Mouse (Mus musculus): ENCODE results near the gene Hmgb2. TPM values are rescaled to one million over a fixed set of nuclear protein-coding genes. Genes with fewer than 3 reads are reported as not detected.

Gene Hmgb2
- polyA plus RNA-seq, 1 experiment: 5.8 TPM

DNA sequence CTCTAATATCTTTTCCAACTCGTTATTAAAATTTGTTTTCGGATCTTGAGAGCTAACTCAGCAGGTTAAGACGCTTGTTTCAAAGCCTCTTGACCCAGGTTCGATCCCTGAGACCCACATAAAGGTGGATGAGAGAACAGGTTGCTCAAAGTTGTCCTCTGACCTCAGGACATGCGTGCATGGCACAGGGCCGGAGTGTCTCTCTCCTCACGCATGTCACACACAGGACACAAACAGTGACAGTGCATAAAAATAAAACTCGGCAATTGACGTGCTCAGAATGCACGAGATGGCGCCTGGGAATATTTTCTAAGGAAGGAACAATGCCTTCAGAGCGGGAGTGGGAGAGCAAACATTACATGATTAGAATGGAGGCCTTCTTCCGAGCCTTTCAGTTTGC lies 18.5 kb downstream of the Hmgb2 start:
- 55% methylated on average over 13 of the region's 13 CpGs for WGBS
- DNase-seq: no peak
- Histone ChIP-seq H3K4me3 (replicated peaks; ENCODE audit: extremely low read depth, low read depth, low read length) (peak overlapping the region; percentile 64), H3K4me1 (ENCODE audit: control insufficient read depth, insufficient read depth, low read length) (no peaks in the 10 kb centered on the region; the same call in 1 of the 2 replicates)
- TF ChIP-seq POLR2A (IDR thresholded peaks at IDR 0.05; ENCODE audit: borderline replicate concordance, extremely low read depth, low read depth, low read length) (no peak), CTCF (IDR thresholded peaks at IDR 0.05; ENCODE audit: insufficient read depth, low read length) (no peak)

DNA sequence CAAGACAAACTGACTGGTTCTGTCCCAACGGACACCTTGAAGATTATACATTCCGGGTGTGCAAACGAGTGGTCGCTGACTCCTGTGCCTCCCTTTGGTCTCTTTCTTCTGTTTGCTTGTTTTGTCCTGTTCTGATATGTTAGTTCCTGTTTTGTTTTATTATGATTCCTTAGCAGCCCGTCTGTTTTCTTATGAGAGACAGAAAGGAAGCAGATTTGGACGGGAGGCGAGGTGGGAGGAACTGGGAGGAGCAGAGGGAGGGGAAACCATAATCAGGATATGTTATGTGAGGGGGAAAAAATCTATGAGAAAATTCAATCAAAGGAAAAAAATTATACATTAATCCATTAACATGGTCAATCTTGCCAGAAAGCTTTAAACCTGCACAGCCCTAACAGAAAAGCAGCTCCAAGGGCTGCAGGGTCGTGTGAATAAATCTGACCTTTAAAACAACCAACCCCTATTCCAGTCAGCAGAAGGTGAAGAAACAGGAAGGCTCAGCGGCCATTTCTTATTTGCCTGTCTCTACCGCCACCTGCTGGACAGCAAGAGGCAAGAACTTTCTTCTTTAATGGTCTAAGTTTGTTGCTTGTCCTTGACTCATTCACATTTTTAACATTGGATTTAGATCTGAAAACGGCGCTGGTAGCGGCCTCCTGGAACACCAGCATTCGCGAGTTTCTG lies 19.1 kb downstream of the Hmgb2 start:
- WGBS: 12% methylated on average over 15 of the region's 15 CpGs
- peak overlapping the region; percentile 64 for H3K4me3 ChIP-seq (replicated peaks; ENCODE audit: extremely low read depth, low read depth, low read length)

DNA sequence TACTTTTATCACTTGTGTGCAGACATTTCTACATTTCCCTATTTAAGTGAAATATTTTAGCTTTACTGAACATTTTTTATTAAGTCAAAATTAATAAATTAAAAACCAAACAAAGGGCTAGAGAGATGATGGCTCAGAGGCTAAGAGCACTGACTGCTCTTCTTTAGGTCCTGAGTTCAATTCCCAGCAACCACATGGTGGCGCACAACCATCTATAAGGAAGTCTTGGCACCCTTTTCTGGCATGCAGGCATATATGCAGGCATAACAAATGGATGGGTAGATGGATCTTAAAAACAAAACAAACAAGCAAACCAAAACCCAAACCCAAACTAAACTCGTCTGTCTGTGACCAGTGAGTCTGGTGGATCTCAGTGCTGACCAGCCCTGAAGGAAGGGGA lies 20.5 kb downstream of the Hmgb2 start:
- TF ChIP-seq POLR2A (IDR thresholded peaks at IDR 0.05; ENCODE audit: borderline replicate concordance, extremely low read depth, low read depth, low read length) (no peak), CTCF (IDR thresholded peaks at IDR 0.05; ENCODE audit: insufficient read depth, low read length) (no peak)
- H3K4me3 ChIP-seq (replicated peaks; ENCODE audit: extremely low read depth, low read depth, low read length): no peak overlapping the region
- H3K4me1 ChIP-seq (ENCODE audit: control insufficient read depth, insufficient read depth, low read length): no peaks in the 10 kb centered on the region; the same call in 1 of the 2 replicates
- no peak for DNase-seq
- 71% methylated on average over 2 of the region's 2 CpGs for WGBS

More for the DNA sequence above, 19.1 kb downstream of the Hmgb2 start:
- TF ChIP-seq CTCF (IDR thresholded peaks at IDR 0.05; ENCODE audit: insufficient read depth, low read length): peak; percentile 75
- TF ChIP-seq POLR2A (IDR thresholded peaks at IDR 0.05; ENCODE audit: borderline replicate concordance, extremely low read depth, low read depth, low read length): no peak
- DNase-seq: peak; percentile 84
- H3K4me1 ChIP-seq (ENCODE audit: control insufficient read depth, insufficient read depth, low read length): no peaks in the 10 kb centered on the region; the same call in 1 of the 2 replicates

DNA sequence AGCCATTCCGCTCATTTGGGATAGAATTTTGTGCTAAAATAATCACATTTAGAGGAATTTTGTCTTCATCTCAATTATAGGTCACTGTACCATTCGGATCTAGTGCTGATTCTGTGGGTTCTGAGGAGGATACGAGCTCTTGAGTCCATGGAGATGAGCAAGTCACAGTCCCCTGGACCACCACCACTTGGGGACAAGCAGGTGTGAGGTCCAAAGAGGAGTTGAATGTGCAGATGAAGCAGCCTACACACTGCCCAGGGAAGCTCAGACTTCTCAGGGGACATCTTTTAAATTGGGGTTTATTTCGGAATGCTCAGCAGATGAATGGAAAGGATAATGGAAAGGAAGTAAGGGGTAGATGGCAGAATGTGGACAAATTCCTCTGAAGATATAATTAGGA lies 21.4 kb downstream of the Hmgb2 start:
- 94% methylated on average over 4 of the region's 4 CpGs for WGBS
- Histone ChIP-seq H3K4me3 (replicated peaks; ENCODE audit: extremely low read depth, low read depth, low read length) (no peak overlapping the region), H3K4me1 (ENCODE audit: control insufficient read depth, insufficient read depth, low read length) (no peaks in the 10 kb centered on the region; the same call in 1 of the 2 replicates)
- TF ChIP-seq POLR2A (IDR thresholded peaks at IDR 0.05; ENCODE audit: borderline replicate concordance, extremely low read depth, low read depth, low read length) (no peak), CTCF (IDR thresholded peaks at IDR 0.05; ENCODE audit: insufficient read depth, low read length) (no peak)
- no peak for DNase-seq

DNA sequence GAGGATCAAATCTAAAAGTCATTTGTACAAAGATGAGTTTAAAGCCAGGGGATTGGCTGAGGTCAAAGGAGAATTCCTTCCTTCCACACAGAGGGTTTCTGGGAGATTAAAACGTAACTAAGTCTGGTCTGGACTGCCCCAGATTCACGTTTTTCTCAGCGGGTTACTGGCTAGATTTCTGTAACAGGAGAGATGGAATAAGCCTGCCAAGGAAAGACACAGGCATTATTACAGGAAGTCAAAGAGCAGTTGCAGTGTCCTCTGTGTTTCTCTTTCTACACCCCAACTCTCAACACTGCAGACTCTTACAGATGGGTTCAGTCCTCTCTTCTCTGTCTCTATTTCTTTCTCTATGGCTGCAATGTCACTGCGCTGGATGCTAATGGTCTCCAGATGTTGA lies 22.8 kb downstream of the Hmgb2 start:
- TF ChIP-seq POLR2A (IDR thresholded peaks at IDR 0.05; ENCODE audit: borderline replicate concordance, extremely low read depth, low read depth, low read length) (no peak), CTCF (IDR thresholded peaks at IDR 0.05; ENCODE audit: insufficient read depth, low read length) (no peak)

DNA sequence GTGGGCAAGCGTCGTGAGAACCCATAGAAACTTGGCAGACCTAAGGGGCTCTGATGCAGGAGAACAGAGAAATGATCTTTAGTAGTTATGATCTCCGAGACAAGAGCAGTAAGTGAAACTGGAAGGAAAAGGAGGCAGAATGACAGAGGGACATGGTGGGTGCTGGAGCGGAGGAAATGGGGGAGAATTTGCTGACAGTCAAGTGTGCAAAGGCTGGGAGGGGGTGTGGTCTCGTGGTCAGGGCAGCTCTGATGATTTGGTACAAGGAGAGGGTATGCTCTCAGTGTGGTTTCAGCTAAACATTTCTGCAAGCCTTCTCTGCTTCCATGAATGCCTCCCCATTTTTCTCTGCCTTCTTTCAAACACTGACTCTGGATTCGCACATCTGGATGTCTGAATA lies 24.5 kb downstream of the Hmgb2 start:
- Histone ChIP-seq H3K4me3 (replicated peaks; ENCODE audit: extremely low read depth, low read depth, low read length) (no peak overlapping the region), H3K4me1 (ENCODE audit: control insufficient read depth, insufficient read depth, low read length) (peaks cover 2% of the 10 kb centered on the region; the same call in 1 of the 2 replicates)
- no peak for TF ChIP-seq CTCF (IDR thresholded peaks at IDR 0.05; ENCODE audit: insufficient read depth, low read length)
- no peak for TF ChIP-seq POLR2A (IDR thresholded peaks at IDR 0.05; ENCODE audit: borderline replicate concordance, extremely low read depth, low read depth, low read length)
- DNase-seq: no peak
- WGBS: 86% methylated on average over 6 of the region's 6 CpGs

More for the DNA sequence above, 22.8 kb downstream of the Hmgb2 start:
- WGBS: 80% methylated on average over 4 of the region's 4 CpGs
- no peaks in the 10 kb centered on the region; the same call in 1 of the 2 replicates for H3K4me1 ChIP-seq (ENCODE audit: control insufficient read depth, insufficient read depth, low read length)
- no peak overlapping the region for H3K4me3 ChIP-seq (replicated peaks; ENCODE audit: extremely low read depth, low read depth, low read length)
- DNase-seq: no peak

DNA sequence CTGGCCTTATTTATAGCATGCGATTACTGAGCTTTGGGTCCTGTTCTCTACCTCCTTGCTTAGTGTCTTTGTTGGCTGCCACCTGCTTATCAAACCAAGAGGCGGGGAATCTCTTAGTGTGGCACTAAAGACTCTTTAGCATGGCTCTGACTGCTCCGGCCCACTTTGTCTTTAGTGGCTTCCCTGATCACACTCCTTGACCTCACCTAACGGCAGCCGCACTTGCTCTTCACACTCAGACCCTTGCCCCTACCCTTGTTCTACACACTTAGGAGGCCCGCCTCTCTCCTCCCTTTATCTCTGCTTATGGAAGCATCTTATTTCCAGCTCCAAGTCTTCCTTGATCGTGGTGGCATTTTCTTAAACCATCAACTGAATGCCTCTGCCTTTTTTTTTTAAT lies 26.9 kb downstream of the Hmgb2 start:
- Histone ChIP-seq H3K4me3 (replicated peaks; ENCODE audit: extremely low read depth, low read depth, low read length) (no peak overlapping the region), H3K4me1 (ENCODE audit: control insufficient read depth, insufficient read depth, low read length) (peaks cover 2% of the 10 kb centered on the region; the same call in 1 of the 2 replicates)
- DNase-seq: no peak
- WGBS: 87% methylated on average over 7 of the region's 7 CpGs
- no peak for TF ChIP-seq CTCF (IDR thresholded peaks at IDR 0.05; ENCODE audit: insufficient read depth, low read length)
- no peak for TF ChIP-seq POLR2A (IDR thresholded peaks at IDR 0.05; ENCODE audit: borderline replicate concordance, extremely low read depth, low read depth, low read length)

DNA sequence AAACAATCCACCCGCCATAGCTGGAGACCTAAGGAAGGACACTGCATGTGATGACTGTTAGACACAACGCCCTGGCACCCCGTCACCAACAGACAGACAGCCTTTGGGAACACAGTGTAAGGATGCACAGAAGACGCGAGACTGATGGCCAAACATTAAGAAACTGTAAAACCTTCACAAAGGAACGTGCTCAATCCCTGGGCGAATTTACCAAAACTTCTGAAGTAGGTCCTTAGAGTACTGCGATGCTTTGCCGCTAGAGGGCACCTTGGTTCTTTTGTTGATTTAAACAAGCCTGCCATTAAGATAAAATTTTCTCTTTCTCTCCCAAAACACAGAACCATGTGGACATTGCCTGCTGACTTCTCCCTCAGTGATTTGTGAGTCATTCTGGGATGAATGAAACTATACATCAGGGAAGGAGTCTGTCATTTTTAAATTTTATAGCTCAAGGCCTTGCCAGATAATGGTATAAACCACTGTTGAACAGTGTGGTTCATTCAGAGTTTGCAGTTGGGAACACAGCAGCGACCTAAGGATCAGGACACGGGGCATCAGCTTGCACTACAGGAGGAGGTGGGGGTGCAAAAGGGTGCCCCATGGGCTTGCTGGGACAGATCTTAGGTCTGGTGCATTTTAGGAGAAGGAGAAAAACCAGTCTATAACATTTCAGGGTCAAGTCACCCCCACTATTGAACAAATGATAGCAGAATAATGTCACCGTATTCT lies 28.6 kb downstream of the Hmgb2 start:
- peak; percentile 55 for DNase-seq
- WGBS: 45% methylated on average over 12 of the region's 12 CpGs
- H3K4me1 ChIP-seq (ENCODE audit: control insufficient read depth, insufficient read depth, low read length): peaks cover 2% of the 10 kb centered on the region; the same call in 1 of the 2 replicates
- H3K4me3 ChIP-seq (replicated peaks; ENCODE audit: extremely low read depth, low read depth, low read length): no peak overlapping the region
- TF ChIP-seq POLR2A (IDR thresholded peaks at IDR 0.05; ENCODE audit: borderline replicate concordance, extremely low read depth, low read depth, low read length) (no peak), CTCF (IDR thresholded peaks at IDR 0.05; ENCODE audit: insufficient read depth, low read length) (peak; percentile 49)

DNA sequence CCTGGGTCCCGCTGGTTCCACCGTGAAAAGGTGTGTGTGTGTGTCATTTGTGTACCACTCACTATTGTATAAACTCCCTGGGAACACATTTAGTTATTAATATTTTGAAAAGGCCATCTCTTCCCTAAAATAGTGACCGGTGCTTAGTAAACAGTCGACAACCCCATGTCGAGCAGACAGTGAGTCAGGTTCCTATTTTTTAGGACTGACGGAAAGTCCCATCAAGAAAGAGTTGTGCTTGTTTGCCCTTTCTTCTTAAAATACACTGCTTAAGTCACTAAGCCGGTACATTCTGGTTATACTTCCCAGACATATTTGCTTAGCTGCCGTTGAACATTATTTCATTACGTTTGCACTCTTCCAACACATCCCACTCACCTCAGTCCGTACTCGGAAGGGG lies 29.2 kb downstream of the Hmgb2 start:
- TF ChIP-seq POLR2A (IDR thresholded peaks at IDR 0.05; ENCODE audit: borderline replicate concordance, extremely low read depth, low read depth, low read length) (no peak), CTCF (IDR thresholded peaks at IDR 0.05; ENCODE audit: insufficient read depth, low read length) (no peak)
- no peak overlapping the region for H3K4me3 ChIP-seq (replicated peaks; ENCODE audit: extremely low read depth, low read depth, low read length)
- WGBS: 75% methylated on average over 11 of the region's 11 CpGs
- DNase-seq: no peak
- peaks cover 2% of the 10 kb centered on the region; the same call in 1 of the 2 replicates for H3K4me1 ChIP-seq (ENCODE audit: control insufficient read depth, insufficient read depth, low read length)

All from lung, adult 2 months (tissue).